Mouse (Mus musculus): ENCODE results near the gene Kazn.
A peak's percentile ranks its signal among the peaks of the same experiment; 100 is the strongest.

Kazn gene

DNA sequence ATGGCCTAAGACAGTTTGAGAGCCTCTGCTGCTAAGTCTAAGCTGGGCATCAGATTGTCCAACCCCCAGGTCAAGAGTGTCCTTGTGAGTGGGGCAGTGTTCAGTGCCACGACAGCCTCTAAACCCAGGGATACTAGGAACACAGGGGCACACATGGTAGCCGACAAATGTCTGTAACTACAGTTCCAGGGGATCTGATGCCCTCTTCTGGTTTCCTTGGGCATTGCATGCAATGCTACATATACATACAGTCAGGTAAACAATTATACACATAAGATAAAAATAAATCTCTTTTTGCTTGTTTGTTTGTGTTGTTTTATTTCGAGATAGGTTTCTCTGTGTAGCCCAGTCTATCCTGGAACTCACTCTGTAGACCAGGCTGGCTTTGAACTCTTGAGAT, 53.0 kb downstream of the Kazn start:
- no peak for DNase-seq

DNA sequence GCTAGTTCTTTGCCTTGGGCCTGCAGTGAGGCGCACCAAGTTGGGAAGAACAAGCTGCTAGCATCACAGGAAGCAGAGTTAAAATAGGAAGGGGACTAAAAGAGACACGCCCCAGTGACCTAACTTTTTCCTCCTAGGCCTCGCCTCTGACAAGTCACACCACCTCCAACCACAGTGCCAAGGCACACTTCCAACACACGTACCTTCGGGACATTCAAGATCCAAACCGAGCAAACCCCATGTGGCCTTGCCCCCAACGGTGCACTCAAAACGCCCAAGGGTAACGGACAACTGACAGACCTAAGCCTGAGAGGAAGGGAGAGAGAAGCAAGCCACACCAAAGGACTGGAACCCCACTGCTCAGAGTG, 53.7 kb downstream of the Kazn start:
- peak; percentile 59 for DNase-seq

DNA sequence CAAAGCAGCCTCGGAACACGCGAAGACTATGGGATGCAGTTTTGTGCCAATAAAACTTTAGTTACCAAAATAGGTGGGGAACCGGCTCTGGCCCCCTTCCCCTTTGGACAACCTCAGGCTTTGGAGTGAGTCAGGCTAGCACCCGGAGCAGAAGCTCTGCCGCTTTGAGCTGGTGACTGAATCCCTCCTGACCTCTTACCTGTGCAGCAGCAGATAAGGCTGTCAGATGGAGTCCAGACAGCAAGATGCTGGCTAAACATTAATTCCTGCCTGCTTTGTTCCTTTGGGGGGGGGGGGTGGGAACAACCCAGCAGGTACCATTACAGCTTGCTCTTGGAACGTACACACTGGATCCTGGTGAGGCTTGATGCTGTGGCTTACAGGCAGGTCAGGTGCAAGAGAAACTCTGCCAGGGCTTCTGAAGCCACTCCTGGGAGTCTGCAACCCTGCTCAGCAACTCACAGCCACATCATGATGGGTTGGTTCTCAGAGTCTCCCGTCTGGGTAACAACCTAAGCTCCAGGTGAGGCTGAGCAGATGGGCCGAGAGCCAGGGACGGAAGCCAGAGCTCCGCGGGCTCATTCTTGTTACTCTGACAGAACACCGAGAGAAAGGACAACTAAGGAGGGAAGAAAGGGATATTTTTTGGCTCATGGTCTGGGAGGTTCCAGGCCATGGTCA, 54.2 kb downstream of the Kazn start:
- peak; percentile 75 for DNase-seq

DNA sequence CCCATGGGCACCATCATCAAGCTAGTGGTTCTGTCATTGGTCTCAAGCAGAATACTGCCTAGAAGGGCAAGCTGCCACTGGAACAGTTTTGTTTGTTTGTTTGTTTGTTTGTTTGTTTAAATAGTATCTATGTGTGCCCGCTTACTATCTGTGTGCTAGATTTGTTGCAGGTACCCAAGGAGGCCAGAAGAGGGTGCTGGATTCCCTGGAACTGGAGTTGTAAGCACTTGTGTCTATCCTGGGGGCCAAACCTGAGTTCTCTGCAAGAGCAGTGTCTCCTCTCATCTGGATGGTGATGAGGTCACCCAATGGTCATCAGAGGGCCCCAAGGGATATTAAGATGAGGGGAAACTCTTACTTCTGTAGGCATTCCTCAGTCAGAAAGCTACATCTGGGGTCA, 55.6 kb downstream of the Kazn start:
- no peak for DNase-seq

DNA sequence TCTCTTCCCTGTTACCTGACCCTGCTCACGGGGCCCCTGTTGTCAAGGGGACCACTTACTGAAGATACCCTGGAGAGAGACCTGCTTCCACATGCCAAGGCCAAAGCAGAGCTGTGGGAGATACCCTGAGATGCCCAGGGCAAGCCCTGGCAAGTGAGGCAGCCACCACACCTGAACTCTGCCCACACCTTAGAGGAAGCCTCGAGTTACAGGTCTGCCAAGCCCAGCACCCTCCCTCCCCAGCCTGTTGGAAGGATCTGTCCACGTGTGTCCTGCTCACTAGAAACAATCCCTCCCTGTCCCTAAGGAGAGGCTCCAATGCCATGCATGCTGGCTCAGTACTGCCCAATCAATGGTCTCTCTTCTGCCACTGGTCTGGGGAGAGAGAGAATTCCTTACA, 56.2 kb downstream of the Kazn start:
- DNase-seq = no peak

DNA sequence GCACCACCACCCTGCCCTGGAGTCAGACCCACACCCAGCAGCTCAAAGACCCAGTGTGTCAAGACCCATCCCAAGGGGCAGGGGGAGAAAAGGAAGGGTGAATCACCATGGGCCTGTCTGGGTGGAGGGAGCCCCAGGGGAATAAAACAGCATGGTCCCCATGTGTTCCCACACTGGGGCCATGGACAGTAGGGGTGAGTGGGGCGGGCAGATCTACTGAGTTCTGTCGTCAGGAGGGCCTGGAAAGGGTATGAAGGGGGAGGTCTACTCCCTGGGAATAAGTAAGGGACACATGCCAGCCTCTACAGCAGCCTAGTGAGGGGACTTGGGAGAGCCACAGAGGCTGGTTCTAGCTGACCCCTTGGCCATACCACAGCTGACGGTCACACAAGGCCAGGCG, 57.6 kb downstream of the Kazn start:
- no peak for DNase-seq

DNA sequence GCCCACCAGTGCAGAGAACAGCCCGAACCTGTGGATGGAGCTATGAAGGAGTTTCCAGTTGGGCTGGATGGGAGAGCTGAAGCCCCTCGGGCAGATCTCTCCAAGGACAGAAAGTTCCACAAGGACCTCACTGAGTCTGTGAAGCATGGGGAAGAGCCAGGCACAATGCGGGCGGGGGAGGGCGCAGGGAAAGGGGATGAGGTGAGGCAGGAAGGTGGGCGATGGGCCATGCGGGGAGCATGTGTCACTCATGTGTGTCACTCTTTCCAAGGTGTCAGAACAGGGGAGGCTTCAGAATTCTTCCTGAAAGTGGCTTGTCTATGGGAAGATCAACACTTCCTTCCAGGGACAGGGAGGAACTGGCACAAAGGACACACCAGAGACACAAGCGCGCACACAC, 58.3 kb downstream of the Kazn start:
- no peak for DNase-seq

DNA sequence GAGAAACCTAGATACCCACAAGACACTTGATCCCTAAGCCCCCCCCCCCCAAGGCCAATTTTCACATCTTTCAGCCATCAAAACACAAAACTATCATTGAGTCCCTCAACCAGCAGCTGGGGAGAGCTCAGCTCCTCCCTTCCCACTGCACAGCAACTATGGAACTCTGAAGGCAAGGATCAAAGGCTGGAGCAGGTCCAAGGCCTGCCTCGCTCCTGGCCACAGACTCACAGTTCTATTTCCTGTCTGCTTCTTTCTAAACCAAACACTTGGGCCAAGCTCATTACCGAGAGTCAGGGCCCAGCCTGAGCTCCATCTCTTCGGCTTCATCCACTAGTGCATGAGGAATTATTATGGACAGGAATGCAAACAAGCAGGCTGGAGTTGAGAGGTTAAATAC, 58.9 kb downstream of the Kazn start:
- DNase-seq = peak; percentile 77

DNA sequence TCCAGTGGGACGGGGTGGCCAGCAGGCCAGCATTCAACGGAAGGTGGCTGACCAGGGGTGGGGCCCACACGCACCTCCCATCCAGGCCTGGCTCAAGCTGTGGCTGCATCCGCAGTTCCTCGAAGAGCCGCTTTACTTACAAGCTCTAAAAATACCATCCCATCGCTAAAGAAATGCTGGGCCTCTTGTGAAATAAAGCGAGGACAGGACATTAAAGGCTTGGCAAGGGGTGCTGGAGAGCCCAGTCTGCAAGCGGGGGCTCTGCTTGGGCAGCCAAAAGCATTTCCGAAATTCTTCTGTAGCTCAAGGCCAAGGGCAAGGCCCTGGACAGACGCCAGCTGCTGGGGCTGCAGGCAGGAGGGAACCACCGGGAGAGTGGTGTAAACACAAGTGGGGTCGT, 59.7 kb downstream of the Kazn start:
- peak; percentile 70 for DNase-seq

DNA sequence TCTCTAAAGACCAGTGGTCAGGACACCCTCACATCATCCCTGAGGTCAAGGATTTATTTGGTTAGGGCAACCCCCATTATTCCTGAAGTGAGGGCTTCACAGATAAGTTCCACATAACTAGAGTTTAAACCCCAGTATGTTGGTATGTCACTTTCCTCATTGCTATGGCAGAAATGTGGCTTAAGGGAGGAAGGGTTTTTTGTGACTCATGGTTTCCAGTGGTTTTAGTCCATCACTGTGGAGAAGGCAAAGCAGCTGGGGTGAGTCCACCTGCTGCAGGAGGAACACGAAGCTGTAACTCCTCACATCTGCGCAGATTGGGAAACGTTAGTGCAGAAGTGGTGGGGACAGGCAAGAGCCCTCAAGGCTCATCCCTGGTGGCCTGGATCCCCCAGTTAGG, 62.5 kb downstream of the Kazn start:
- DNase-seq = no peak

DNA sequence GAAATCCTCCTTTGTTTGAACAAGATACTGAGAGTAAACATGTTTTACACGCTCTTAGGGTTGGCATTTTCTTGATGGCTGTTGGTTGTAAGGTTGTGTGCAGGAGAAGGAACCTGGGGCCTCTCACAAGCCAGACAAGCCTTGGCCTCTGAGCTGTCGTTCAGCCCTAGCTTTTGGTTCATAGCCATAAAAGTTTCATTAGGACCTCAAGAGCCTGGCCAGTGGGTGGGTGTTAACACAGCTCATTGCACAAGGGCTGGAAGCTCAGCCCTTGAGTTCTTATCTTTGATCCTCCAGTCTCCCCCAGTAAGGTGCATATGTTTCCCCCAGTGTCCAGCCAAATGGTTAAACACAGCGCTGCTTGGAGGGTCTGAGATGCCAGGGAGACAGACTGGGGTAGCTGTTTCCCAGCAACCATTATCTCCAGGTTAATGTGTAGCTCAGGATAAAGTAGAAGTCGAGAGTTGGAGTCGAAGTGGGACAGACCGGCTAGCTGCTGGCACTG, 65.2 kb downstream of the Kazn start:
- no peak for DNase-seq

DNA sequence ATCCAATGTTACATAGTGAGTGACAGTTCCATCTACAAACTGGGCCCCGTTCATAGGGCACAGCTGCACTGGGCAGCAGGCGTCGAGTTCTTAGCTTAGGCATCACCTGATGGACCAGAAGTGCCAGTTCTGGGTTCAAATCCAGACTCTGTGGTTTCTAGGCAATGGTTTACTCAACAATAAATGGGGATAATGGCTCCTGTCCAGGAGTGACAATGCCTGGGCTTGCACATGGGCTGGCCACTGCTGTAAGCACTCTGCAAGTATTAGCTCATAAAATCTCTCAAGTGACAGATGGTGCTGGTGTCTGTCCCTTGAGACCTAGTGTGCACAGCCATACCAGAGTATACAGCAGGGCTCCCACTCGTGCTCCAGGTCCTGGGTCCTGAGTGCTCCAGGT, 66.3 kb downstream of the Kazn start:
- no peak for DNase-seq

DNA sequence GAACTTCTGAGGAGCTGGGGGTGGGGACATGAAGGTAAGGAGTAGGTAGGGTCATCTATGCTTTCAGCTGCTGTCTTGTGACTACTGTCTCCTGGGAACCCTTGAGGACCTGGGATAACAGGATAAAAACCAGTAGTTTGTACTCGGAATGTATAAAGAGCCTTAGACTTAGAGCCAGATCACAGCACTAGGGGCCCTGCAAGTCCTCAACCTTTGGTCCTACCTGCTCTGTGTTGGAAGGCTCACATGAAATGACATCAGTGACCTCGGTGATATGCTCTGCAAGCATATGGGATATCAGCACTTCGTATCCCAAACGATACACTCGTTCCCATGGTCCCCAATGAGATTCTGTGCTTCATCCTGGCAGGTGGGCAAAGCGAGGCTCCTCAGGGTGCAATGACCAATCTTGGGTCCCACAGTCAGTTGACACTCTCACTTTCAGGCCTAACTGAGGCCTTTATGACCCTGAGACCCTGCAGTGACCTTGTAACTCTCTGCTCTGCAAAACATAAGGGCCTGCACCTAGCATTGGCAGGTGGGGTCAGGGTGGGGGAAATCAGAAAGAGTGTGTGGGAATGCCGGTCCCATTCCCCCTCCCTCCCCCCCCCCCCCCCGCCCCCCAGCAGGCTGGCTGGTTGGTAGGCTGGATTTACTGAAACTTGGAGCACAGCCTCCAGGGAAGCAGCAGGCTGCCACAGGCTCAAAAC, 67.3 kb downstream of the Kazn start:
- no peak for DNase-seq

DNA sequence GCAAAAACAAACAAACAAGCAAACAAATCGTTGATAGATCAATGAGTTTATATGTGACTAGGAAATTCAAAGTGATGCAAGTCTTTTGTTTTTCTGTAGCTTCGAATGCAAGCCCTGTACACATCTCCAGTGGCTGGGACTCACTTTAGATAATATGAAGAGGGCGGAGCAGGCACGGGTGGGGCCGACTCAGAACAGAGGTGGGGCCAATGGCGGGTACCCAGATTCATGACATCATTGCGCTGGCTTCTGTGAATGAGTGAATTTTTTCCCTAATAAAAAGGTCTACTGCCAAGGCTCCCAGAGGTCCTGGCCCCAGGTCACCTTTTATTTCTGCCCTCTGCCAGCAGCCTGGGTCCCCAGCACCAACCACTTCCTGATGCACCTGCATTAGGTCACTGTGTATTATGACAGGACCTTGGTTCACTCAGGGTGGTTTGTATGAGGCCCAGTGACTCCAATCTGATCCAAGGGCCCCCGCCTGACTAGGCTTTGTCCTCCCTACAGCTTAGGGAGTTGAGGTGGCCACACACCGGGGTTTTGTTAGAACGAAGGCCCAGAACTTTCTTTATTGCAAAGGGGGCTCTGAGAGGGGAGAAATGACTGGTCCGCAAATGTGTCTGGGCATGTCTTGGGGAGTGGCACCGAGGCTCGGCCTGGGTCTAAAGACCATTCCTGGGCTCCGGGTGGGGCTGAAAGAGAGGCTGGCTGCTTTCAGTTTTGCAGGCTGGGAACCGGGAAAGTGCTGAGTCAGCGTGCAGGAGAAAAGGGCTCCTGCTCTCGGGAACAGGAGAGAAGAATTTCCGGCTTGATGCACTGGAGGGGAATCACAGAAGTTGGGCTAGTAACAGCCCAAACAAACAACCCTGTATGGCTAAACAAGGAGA, 68.1 kb downstream of the Kazn start:
- DNase-seq = no peak

DNA sequence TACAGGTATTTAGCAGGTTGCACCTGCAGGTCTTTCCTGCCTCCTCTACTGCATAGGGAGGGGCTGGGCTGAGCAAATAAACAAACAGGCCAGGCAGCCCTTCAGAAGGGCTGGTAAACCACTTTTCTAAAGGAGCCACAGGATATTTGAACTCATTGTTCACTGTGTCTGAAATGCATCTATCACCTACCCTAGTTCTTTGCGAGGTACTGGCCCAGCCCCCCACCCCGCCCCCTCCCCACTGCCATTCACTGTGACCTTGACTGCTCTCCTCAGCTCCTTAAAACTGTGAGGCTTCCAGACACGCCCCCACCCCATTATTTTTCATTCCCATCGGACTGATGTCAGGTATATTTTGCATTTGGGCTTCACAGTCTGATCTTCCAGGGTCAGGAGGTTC, 69.6 kb downstream of the Kazn start:
- DNase-seq = no peak

DNA sequence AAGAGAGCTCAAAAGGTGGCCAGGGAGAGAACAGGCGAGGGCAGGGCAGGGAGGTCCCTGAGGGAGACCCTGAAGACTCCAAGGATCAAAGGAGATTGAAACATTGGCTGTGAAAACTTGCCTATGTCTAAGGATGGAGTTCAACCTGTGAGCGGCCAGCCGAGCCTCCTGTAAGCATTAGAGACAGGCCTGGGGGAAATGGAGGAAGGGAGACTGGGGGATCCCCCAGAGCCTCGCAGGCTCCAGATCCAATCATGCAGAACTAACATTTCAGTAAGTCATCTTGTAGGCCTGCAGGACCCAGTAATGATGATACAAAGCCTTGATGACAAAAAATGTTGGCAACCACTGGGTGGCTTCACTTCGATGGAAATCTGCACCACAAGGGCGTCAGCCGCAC, 70.8 kb downstream of the Kazn start:
- DNase-seq = no peak

DNA sequence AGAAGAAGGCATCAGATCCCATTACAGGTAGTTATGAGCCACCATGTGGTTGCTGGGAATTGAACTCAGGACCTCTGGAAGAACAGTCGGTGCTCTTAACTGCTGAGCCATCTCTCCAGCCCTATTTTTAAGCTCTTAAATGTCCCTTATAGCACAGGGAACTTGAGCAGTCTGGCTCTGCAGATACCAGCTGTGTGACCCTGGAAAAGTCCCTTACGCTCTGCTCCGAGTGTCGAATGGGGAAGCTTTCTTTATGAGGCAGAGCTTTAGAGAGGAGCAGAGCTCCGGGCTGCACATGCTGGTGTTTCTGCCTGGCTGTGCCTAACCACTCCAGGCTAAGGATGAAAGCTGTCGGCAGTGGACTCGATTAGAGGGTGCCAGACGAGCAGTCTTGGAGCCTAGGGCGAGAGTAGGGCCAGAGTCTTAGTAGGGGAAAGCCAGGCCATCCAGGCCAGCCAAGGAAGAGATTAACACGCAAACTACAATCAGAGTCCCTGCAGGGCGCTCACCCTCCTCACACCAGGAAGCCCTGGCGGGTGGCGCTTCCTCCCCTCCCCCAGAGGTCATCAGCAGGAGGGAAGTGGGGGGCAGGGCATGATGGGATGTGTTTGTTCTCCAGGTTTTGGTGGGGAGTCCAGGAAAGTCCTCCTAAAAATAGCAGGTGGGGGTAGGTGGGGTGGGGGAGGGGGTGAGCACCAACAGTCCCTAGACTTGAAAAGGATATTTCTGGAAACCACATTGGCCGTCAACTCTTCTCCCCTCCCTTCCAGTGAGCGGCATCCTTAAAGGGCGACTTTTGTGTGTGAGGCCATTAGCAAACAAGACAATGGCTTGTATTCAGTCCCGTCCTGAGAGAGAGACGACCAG, 73.1 kb downstream of the Kazn start:
- DNase-seq = peak; percentile 76

DNA sequence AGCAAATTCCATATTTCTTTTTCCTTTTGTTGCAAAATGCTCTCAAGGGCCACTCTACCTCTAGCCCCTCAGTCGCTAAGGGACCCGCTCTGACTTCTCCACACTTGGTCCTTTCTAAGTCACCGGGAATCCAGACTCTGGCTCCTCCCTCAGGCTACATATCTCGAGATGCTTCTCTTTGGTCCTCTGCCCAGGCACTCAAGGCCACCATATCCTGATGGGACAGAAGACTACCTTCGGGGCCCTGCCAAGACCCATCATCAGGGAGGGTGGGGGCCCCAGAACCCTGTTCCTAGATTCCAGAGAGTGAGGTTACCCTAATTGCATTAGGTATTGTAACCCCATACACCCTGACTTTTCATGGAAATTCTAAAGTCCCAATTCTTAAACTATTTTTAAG, 73.8 kb downstream of the Kazn start:
- no peak for DNase-seq

DNA sequence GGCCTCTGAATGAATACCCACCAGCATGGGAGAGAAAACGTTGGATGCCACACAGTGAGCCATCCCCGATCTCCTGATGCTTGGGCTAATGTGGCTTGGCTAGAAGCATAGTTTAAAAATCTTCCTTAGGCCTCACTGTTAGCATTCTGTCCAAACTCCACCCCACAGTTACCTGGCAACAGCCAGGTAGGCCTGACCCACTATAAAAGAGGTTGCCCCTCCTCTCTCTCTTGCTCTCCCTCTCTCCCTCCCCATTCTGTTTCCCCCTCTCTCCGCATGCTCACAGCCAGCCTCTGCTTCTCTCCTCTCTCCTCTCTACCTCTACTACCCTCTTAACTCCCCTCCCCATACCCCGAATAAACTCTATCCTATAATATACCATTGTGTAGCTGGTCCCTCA, 74.8 kb downstream of the Kazn start:
- no peak for DNase-seq

DNA sequence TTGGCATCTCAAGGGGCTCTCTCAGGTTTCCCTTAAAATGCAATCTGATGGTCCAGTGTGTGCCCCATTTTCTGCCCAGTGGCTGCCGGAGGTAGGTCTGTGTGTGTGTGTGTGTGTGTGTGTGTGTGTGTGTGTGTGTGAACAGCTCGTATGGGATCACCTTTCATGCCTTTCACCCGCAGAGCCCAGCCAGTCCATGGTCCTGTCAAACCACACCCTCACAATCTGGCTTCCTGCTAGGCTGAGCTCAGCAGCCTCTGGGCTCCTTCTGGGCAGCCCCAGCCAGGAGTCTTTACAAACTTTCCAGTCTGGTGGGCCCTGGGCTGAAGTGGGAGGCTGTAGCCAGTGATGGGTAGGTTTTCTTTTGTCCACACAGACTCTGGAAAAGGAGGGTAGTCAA, 75.3 kb downstream of the Kazn start:
- DNase-seq = no peak

DNA sequence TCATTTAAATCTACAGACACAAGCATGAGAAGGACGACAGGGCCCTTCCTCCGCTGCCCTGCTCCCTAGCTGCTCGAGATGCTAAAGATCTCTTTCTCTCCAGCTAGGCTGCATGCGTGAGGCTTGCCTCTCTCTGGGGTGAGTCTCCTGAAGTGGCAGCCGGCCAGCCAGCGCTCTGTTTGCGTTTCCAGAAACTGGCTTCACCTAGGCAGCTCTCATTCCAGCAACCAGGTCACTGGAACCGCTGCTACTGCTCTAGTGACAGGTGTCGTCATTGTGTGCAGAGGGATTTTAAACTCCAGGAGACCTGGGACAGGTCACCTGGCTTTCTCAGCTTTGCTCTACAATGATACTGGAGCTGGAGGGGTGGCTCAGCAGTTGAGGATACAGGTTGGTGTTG, 76.5 kb downstream of the Kazn start:
- peak; percentile 69 for DNase-seq

DNA sequence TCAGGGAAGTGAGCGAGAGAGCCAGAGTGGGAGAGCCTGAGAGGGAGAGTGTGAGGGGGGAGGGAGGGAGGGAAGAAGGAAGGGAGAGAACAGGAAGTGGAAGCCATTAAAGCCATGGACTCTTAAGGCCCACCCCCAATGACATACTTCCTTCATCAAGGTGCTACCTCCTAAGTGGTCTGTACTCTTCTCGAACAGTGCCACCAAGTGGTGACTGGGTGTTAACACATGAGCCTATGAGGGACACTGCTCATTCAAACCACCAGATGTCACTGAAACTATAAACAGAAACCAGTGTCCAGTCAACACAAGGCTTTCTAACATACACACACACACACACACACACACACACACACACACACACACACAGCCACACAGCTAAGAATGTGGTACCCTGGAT, 77.1 kb downstream of the Kazn start:
- no peak for DNase-seq

DNA sequence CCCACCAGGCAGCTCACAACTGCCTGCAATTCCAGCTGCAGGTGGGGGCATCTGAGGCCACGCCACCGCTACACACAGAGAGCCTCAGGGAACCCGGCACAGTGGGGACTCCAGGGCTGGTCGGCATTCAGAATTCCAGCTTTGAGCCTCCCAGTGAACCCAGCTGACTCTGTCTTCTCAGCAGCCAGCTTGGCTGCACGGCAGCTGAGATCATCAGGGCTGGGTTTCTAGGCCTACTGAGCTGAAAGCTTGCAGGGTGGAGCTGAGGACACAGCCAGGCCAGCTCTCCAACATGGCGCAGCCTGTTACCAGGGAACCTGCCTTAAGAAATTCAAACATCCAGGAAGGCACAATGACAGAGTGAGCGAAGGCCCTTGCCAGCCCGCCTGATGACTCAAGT, 79.2 kb downstream of the Kazn start:
- DNase-seq = no peak

Measured in kidney, adult 11 months (tissue).